Mouse (Mus musculus) heart, embryonic 14.5 days (tissue): Measurements from ENCODE around the gene Dhx58. TPM values are rescaled to one million over a fixed set of nuclear protein-coding genes. Genes with fewer than 3 reads are reported as not detected.

Source experiments
- ATAC-seq: fragments of 200-750 bp; cut with Nextera tagmentation; 2 replicates; pipeline ENCODE4 v1.8.0; 2017; ENCODE audit warnings: low read depth, moderate TSS enrichment; ENCODE audit not compliant: insufficient number of reproducible peaks, insufficient read depth, low FRiP score
- H3K27ac ChIP-seq, 2 experiments: fragments of 200-500 bp in 1 of 2; fragments of 300-500 bp in 1 of 2; sonication (generic) in 1 of 2; replicated peaks in 1 of 2; 2 replicates each; pipeline ENCODE4 v1.5.1; 2012 to 2014; ENCODE audit warnings: low read depth in 2 of 2, low read length in 2 of 2, control low read depth in 1 of 2, mild to moderate bottlenecking in 1 of 2, mixed read lengths in 1 of 2; ENCODE audit not compliant: control insufficient read depth in 1 of 2, insufficient read depth in 1 of 2
- H3K27me3 ChIP-seq: fragments of 300-500 bp; sonication (generic); 2 replicates; pipeline ENCODE4 v1.6.1; 2014; ENCODE audit warnings: mild to moderate bottlenecking, low read length, control low read depth; ENCODE audit not compliant: control insufficient read depth, insufficient read depth
- H3K36me3 ChIP-seq: fragments of 300-500 bp; sonication (generic); 2 replicates; pipeline ENCODE4 v1.6.1; 2014; ENCODE audit warnings: mild to moderate bottlenecking, control low read depth, low read length, mixed read lengths; ENCODE audit not compliant: control insufficient read depth, insufficient read depth
- H3K4me1 ChIP-seq, 2 experiments: fragments of 200-500 bp in 1 of 2; fragments of 300-500 bp in 1 of 2; sonication (generic) in 1 of 2; 2 replicates each; pipeline ENCODE4 v1.6.1; 2012 to 2014; ENCODE audit warnings: low read length in 2 of 2, control low read depth in 1 of 2, mixed read lengths in 1 of 2; ENCODE audit not compliant: control insufficient read depth in 2 of 2, insufficient read depth in 2 of 2
- H3K4me2 ChIP-seq: fragments of 300-500 bp; sonication (generic); 2 replicates; pipeline ENCODE4 v1.6.1; 2014; ENCODE audit warnings: mild to moderate bottlenecking, low read length
- H3K4me3 ChIP-seq, 2 experiments: fragments of 200-500 bp in 1 of 2; fragments of 300-500 bp in 1 of 2; sonication (generic) in 1 of 2; 2 replicates each; pipeline ENCODE4 v1.5.1; 2012 to 2014; ENCODE audit warnings: low read length in 2 of 2, mild to moderate bottlenecking in 2 of 2, control low read depth in 1 of 2, low read depth in 1 of 2, moderate library complexity in 1 of 2; ENCODE audit not compliant: control insufficient read depth in 1 of 2, insufficient read depth in 1 of 2
- H3K9ac ChIP-seq: fragments of 300-500 bp; sonication (generic); 2 replicates; pipeline ENCODE4 v1.6.1; 2014; ENCODE audit warnings: mild to moderate bottlenecking, low read length
- H3K9me3 ChIP-seq: fragments of 300-500 bp; sonication (generic); 2 replicates; pipeline ENCODE4 v1.6.1; 2016; ENCODE audit warnings: low read length, control low read depth; ENCODE audit not compliant: control insufficient read depth
- WGBS: fragments of 180-500 bp; shearing (Covaris S2); extraction: QIAGEN DNeasy Blood & Tissue Kit; methylation state at CpG from one replicate; pipeline ENCODE4 v1.1.7; 2014; 5-methylcytosine and 5-hydroxymethylcytosine counted together
- polyA plus RNA-seq: library from polyadenylated mRNA; unstranded; fragments of >200 nt; fragmentation: Nextera tagmentation; extraction: Ambion mirVana; gene quantifications from 2 replicates; pipeline ENCODE4 v1.2.1, GENCODE M21; 2014

Dhx58 gene
- polyA plus RNA-seq, 1 experiment from 2014 or later = 1.0 TPM

DNA sequence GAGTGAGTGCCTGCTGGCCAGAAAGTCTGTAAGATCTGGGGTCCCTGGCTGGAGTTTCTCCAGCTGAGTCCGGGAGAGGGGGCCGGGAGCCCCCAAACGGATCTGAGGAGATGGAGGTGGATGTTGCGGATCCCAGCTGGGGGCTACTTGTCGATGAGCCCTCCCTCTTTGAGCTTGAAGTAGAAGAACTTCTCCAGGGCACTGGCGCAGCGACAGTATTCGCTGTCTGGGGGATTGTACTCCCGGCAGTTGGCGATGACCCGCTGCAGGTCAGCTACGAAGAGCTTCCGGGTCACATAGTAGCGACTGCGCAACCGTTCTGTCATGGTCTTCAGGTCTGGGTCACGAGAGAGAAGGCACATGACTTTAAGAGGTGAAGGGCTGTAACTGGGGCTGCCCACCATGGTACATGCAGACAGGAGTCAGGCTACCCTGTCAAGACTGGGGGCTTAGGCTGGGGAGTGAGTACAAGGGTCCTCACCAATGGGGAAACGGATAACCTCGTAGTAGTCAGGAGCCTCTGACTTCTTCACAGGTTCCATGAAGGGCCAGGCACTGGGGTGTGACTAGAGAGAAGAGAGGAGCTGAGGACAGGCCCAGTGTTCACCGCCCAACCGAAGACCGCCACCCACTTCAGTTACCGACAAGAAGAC is 1.1 kb upstream of the Dhx58 start:
- H3K36me3 ChIP-seq = peaks cover 59% of the 10 kb centered on the region
- 93% methylated on average over 23 of the region's 23 CpGs for WGBS

DNA sequence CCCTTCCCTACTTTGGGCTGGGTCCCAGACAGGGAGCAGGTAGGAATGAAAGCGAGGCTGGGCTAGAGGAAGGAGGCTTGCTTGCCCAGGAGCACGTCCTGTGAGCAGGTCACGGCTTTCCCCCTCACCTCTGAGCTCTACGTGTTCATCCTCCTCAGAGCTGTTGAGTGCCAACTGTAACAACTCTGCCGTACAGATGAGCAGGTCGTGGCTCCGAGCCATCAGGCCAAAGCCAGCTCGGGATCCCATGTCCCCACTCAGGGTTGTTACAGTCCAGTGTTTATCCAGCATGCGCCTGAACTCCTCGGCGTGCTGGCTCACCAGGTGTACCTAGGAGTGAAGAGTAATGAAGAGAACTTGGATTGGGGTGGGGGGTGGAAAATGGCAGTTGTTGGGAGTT is 705 bp downstream of the Dhx58 start:
- 57% methylated on average over 11 of the region's 11 CpGs for WGBS
- ATAC-seq = no peak
- H3K9me3 ChIP-seq = no peaks in the 10 kb centered on the region
- H3K4me1 ChIP-seq = peaks cover 3% of the 10 kb centered on the region in 2 experiments; a peak in 1 of 4 replicates
- H3K36me3 ChIP-seq = peaks cover 41% of the 10 kb centered on the region
- no peak overlapping the region for H3K4me3 ChIP-seq
- H3K27me3 ChIP-seq = no peaks in the 10 kb centered on the region
- H3K4me2 ChIP-seq = no peak overlapping the region
- H3K9ac ChIP-seq = no peak overlapping the region
- no peak overlapping the region for H3K27ac ChIP-seq

More for the DNA sequence above, 1.1 kb upstream of the Dhx58 start:
- ATAC-seq = no peak
- H3K27me3 ChIP-seq = no peaks in the 10 kb centered on the region
- no peak overlapping the region for H3K9ac ChIP-seq
- H3K4me2 ChIP-seq = no peak overlapping the region
- no peaks in the 10 kb centered on the region for H3K9me3 ChIP-seq
- peaks cover 3% of the 10 kb centered on the region in 2 experiments; a peak in 1 of 4 replicates for H3K4me1 ChIP-seq
- no peak overlapping the region for H3K27ac ChIP-seq
- no peak overlapping the region for H3K4me3 ChIP-seq

DNA sequence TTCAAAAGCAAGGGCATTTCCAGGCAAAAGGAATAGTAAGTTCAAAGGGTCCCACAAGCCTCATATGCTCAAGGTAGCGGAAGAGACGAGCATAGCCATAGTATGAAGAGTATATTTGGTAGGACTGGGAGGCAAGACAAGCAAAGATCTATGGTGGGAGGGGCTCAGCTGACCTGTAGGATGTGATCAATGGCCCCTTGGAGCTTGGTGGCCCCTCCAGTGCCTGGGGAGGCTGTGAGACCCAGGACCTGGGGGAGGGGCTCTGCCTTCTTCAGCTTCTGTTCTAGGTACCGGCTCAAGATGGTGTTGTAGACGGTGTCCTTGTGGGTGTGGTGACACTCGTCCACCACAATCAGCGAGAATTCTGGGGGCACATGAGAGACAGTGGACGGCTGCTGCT is 1.2 kb downstream of the Dhx58 start:
- H3K4me2 ChIP-seq = peak overlapping the region; percentile 54
- peaks cover 36% of the 10 kb centered on the region for H3K36me3 ChIP-seq
- peaks cover 3% of the 10 kb centered on the region in 2 experiments; a peak in 1 of 4 replicates for H3K4me1 ChIP-seq

DNA sequence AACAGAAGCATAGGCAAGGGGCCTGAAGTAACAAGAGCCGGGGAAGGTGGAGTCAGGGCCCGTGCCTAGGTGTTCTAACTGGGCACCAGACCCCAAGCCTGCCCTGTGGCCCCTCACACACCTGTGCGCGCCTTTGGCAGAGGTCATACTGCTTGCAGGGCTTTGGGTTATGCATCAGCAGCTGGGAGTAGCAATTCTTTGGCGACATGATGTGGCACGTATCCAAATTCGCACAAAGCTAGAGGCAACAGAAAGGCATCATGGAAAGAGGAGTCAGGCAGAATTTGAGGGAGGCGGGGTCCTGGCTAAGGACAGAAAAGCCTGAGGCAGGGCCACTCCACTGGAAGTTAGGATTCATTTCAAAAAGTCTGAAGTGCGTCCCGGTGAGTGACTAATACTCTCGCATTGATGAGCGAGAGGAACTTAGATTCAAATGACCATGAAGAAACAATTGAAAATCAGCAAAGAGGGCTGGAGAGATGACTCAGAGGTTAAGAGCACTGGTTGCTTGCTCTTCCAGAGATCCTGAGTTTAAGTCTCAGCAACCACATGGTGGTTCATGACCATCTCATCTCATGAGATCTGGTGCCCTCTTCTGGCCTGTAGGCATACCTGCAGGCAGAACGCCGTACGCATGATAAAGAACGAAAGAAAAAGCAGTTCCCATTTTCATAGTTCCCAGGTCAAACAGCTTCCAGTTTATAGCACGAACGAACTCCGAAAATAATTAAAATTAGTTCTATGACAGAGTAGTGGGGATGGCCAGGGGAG is 1.8 kb downstream of the Dhx58 start:
- Histone ChIP-seq H3K36me3 (peaks cover 30% of the 10 kb centered on the region), H3K27ac (no peak overlapping the region), H3K4me3 (peak overlapping the region; percentile 0 to 4; a peak in 1 of 4 replicates), H3K9ac (peak overlapping the region; percentile 44; the same call in 1 of the 2 replicates), H3K4me1 (peaks cover 3% of the 10 kb centered on the region in 2 experiments; a peak in 1 of 4 replicates), H3K9me3 (no peaks in the 10 kb centered on the region), H3K27me3 (no peaks in the 10 kb centered on the region), H3K4me2 (peak overlapping the region; percentile 54)
- 34% methylated on average over 19 of the region's 19 CpGs for WGBS
- no peak for ATAC-seq

More for the DNA sequence above, 1.2 kb downstream of the Dhx58 start:
- H3K9ac ChIP-seq = peak overlapping the region; percentile 44; the same call in 1 of the 2 replicates
- H3K9me3 ChIP-seq = no peaks in the 10 kb centered on the region
- no peak for ATAC-seq
- WGBS = 44% methylated on average over 7 of the region's 7 CpGs
- no peak overlapping the region for H3K27ac ChIP-seq
- H3K4me3 ChIP-seq = peak overlapping the region; percentile 0 to 4; a peak in 1 of 4 replicates
- no peaks in the 10 kb centered on the region for H3K27me3 ChIP-seq

DNA sequence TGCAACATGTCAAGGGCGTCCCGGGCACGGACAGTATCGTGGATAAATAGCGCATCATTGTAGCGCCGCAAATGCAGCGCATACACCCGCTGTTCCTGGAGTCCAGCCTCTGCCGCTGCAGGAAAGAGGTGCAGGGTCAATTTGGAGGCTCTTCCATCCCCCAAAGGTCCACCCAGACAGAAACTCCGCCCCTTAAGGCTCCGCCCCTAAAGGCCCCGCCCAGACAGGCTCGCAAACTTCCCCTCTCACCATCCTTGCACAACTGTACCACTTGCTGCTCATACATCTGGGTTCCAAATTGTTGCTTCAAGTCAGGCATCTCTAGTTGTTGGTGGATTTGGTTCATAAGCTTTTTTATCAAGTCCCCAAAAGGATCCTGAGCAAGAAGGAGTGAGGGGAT is 2.8 kb downstream of the Dhx58 start:
- no peak for ATAC-seq
- no peak overlapping the region for H3K27ac ChIP-seq
- no peaks in the 10 kb centered on the region for H3K27me3 ChIP-seq
- H3K4me2 ChIP-seq = peak overlapping the region; percentile 52
- 5% methylated on average over 14 of the region's 14 CpGs for WGBS
- H3K9me3 ChIP-seq = no peaks in the 10 kb centered on the region
- H3K4me3 ChIP-seq = peak overlapping the region; percentile 14 to 21; a peak in 3 of 4 replicates
- H3K36me3 ChIP-seq = peaks cover 20% of the 10 kb centered on the region
- peaks cover 3% of the 10 kb centered on the region in 2 experiments; a peak in 1 of 4 replicates for H3K4me1 ChIP-seq
- H3K9ac ChIP-seq = no peak overlapping the region

DNA sequence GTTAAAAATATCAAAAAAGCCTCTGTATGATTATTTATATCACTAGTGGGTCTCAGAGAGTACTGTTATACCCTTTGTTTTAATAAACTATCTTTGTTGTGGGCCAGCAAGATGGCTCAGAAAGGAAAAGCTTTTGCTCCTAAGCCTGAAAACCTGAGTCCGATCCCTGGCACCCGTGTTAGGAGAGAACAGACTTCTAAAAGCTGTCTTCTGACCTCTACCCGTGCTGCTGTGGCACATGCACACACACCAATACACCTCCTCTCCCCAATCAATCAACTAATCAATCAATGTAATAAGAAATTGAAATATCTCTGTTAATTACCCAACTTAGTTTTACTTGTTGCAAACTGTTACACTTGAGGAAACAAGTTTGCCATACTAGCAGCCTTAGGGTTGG is 3.4 kb downstream of the Dhx58 start:
- Histone ChIP-seq H3K9ac (no peak overlapping the region), H3K4me3 (peak overlapping the region in 1 of 2 experiments; percentile 14; a peak in 1 of 4 replicates), H3K4me2 (peak overlapping the region; percentile 52), H3K4me1 (peaks cover 3% of the 10 kb centered on the region in 2 experiments; a peak in 1 of 4 replicates), H3K9me3 (no peaks in the 10 kb centered on the region), H3K36me3 (peaks cover 14% of the 10 kb centered on the region), H3K27me3 (no peaks in the 10 kb centered on the region), H3K27ac (no peak overlapping the region)
- 80% methylated on average over 3 of the region's 3 CpGs for WGBS
- ATAC-seq = no peak

DNA sequence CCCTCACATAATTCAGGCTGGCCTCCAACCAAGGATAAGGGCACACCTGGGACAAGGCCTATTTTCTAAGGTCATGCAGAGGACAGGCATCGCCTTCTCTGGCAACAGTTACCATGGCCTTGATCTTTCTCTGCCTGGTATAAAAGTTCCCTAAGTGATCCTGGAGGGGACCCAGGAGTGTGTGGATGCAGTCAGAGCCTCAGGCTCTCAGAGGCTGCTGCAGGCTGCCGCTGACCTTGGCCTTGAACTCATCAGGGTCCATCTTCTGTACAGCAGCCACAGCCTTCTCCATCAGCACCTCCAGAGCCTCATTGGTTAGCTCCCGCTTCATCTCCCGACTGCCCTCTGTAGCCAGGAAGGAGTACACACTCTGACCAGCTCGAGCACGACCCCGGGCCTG is 6.2 kb downstream of the Dhx58 start:
- 72% methylated on average over 7 of the region's 7 CpGs for WGBS
- H3K4me2 ChIP-seq = no peak overlapping the region
- ATAC-seq = no peak
- H3K9me3 ChIP-seq = no peaks in the 10 kb centered on the region
- H3K27me3 ChIP-seq = peaks cover 2% of the 10 kb centered on the region; the same call in 1 of the 2 replicates
- H3K27ac ChIP-seq = no peak overlapping the region
- H3K36me3 ChIP-seq = no peaks in the 10 kb centered on the region
- H3K4me1 ChIP-seq = peaks cover 3% of the 10 kb centered on the region in 2 experiments; a peak in 1 of 4 replicates
- no peak overlapping the region for H3K4me3 ChIP-seq
- no peak overlapping the region for H3K9ac ChIP-seq
